Mouse (Mus musculus) testis, adult 2 months (tissue): ENCODE data around the gene Crtac1.

Experiments
- CTCF ChIP-seq: fragments of 200-500 bp; IDR thresholded peaks from 2 replicates; pipeline ENCODE4 v1.5.1; 2012; ENCODE audit warnings: low read depth, mild to moderate bottlenecking, inconsistent platforms, low read length, moderate library complexity; ENCODE audit not compliant: control insufficient read depth, insufficient read depth, insufficient replicate concordance
- POLR2A ChIP-seq: fragments of 200-500 bp; IDR thresholded peaks from 2 replicates; pipeline ENCODE4 v1.6.1; 2012; ENCODE audit warnings: low read depth, mild to moderate bottlenecking, inconsistent platforms, low read length, moderate library complexity; ENCODE audit not compliant: control insufficient read depth

DNA sequence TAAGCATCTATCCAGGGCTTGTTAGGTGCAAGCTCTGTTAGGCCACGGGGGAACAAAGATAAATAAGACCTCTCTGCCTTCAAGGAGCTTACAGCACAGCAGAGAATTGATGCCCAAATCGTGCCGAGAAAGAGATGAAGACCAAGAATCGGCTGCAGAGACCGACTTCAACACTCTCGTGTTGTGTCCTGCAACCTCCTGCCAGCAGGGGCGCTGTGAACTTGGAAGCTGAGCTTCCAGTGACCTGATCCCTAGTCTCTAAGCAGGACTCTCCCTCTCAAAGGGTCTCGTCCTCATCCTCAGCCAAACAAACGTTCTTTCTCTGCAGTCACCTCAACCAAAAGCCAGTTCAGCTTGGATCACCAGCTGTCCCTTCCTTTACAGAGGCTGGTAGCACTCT lies 7.8 kb upstream of the Crtac1 start:
- no peak for TF ChIP-seq POLR2A
- peak; percentile 88; the same call in 1 of the 2 replicates for TF ChIP-seq CTCF
